Mouse (Mus musculus): Measurements from ENCODE around the gene Rasgef1b. TPM values are rescaled to one million over a fixed set of nuclear protein-coding genes. Genes with fewer than 3 reads are reported as not detected.

Rasgef1b gene
- polyA plus RNA-seq, 1 experiment from 2014 or later, result 41.6 TPM

DNA sequence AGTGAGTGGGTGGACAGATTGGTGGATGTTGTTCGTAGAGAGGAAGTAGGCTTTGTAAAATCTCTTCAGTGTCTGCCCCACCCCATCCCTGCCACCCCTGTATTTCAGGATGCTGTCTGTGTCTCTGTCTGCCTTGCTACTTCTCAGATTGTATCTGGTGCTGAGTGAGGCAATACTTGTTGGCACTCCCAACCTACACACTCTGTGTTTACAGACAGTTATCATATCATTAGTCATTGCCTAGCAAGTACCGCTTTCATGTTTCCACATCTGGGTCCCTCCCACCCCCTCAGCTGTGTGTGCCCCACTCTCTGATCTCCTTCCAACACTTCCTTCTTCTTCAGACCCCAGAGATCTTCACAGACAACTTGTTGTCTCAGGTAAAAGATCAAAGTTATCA lies 525.4 kb downstream of the Rasgef1b start:
- Histone ChIP-seq H3K27ac (ENCODE audit: low read depth, low read length) (no peak overlapping the region), H3K4me3 (ENCODE audit: low read depth, low read length) (no peak overlapping the region), H3K9me3 (replicated peaks; ENCODE audit: control insufficient read depth, low read length) (no peaks in the 10 kb centered on the region), H3K9ac (ENCODE audit: low read depth, low read length) (no peak overlapping the region), H3K4me1 (ENCODE audit: control insufficient read depth, insufficient read depth, low read length) (no peaks in the 10 kb centered on the region), H3K4me2 (no peak overlapping the region), H3K27me3 (ENCODE audit: control insufficient read depth, insufficient read depth, low read length) (0 out of 2 replicates have a peak, but pooled peaks cover 3% of the 10 kb centered on the region), H3K36me3 (ENCODE audit: control insufficient read depth, insufficient read depth, low read length) (no peaks in the 10 kb centered on the region)
- WGBS (ENCODE audit: insufficient replicate concordance), result 40% methylated on average over 2 of the region's 2 CpGs
- ATAC-seq (replicated peaks; ENCODE audit: insufficient number of reproducible peaks, low FRiP score, low TSS enrichment), result no peak

- no peak overlapping the region for H3K27ac ChIP-seq (ENCODE audit: low read depth, low read length)
- H3K4me3 ChIP-seq (ENCODE audit: low read depth, low read length), result 0 out of 2 replicates have a peak overlapping the region, but pooled peaks have one; percentile 10
- H3K4me2 ChIP-seq, result peak overlapping the region; percentile 52
- no peak overlapping the region for H3K9ac ChIP-seq (ENCODE audit: low read depth, low read length)
- ATAC-seq (replicated peaks; ENCODE audit: insufficient number of reproducible peaks, low FRiP score, low TSS enrichment), result no peak
- 0 out of 2 replicates have a peak, but pooled peaks cover 3% of the 10 kb centered on the region for H3K27me3 ChIP-seq (ENCODE audit: control insufficient read depth, insufficient read depth, low read length)
- 54% methylated on average over 15 of the region's 15 CpGs for WGBS (ENCODE audit: insufficient replicate concordance)
- H3K9me3 ChIP-seq (replicated peaks; ENCODE audit: control insufficient read depth, low read length), result no peaks in the 10 kb centered on the region
- H3K36me3 ChIP-seq (ENCODE audit: control insufficient read depth, insufficient read depth, low read length), result no peaks in the 10 kb centered on the region
- no peaks in the 10 kb centered on the region for H3K4me1 ChIP-seq (ENCODE audit: control insufficient read depth, insufficient read depth, low read length)
These were observed 526.6 kb downstream of the Rasgef1b start for GRCm38 (mm10) chr5:99202074-99202837.

- WGBS (ENCODE audit: insufficient replicate concordance), result 86% methylated on average over 5 of the region's 5 CpGs
- no peaks in the 10 kb centered on the region for H3K4me1 ChIP-seq (ENCODE audit: control insufficient read depth, insufficient read depth, low read length)
- H3K27me3 ChIP-seq (ENCODE audit: control insufficient read depth, insufficient read depth, low read length), result no peaks in the 10 kb centered on the region
These were observed 533.4 kb downstream of the Rasgef1b start for GRCm38 (mm10) chr5:99195436-99195835.

GRCm38 (mm10) chr5:99190941-99191800 lies 537.7 kb downstream of the Rasgef1b start:
- Histone ChIP-seq H3K27ac (ENCODE audit: low read depth, low read length) (no peak overlapping the region), H3K9ac (ENCODE audit: low read depth, low read length) (no peak overlapping the region), H3K4me3 (ENCODE audit: low read depth, low read length) (no peak overlapping the region), H3K27me3 (ENCODE audit: control insufficient read depth, insufficient read depth, low read length) (no peaks in the 10 kb centered on the region), H3K4me2 (no peak overlapping the region), H3K36me3 (ENCODE audit: control insufficient read depth, insufficient read depth, low read length) (no peaks in the 10 kb centered on the region), H3K4me1 (ENCODE audit: control insufficient read depth, insufficient read depth, low read length) (no peaks in the 10 kb centered on the region), H3K9me3 (replicated peaks; ENCODE audit: control insufficient read depth, low read length) (no peaks in the 10 kb centered on the region)
- ATAC-seq (replicated peaks; ENCODE audit: insufficient number of reproducible peaks, low FRiP score, low TSS enrichment), result no peak
- 61% methylated on average over 26 of the region's 26 CpGs for WGBS (ENCODE audit: insufficient replicate concordance)

More at GRCm38 (mm10) chr5:99195436-99195835, 533.4 kb downstream of the Rasgef1b start:
- Histone ChIP-seq H3K27ac (ENCODE audit: low read depth, low read length) (no peak overlapping the region), H3K4me2 (no peak overlapping the region), H3K36me3 (ENCODE audit: control insufficient read depth, insufficient read depth, low read length) (no peaks in the 10 kb centered on the region), H3K9ac (ENCODE audit: low read depth, low read length) (no peak overlapping the region), H3K4me3 (ENCODE audit: low read depth, low read length) (no peak overlapping the region), H3K9me3 (replicated peaks; ENCODE audit: control insufficient read depth, low read length) (no peaks in the 10 kb centered on the region)
- no peak for ATAC-seq (replicated peaks; ENCODE audit: insufficient number of reproducible peaks, low FRiP score, low TSS enrichment)

GRCm38 (mm10) chr5:99183637-99184036 lies 545.2 kb downstream of the Rasgef1b start:
- Histone ChIP-seq H3K27ac (ENCODE audit: low read depth, low read length) (no peak overlapping the region), H3K36me3 (ENCODE audit: control insufficient read depth, insufficient read depth, low read length) (no peaks in the 10 kb centered on the region), H3K4me1 (ENCODE audit: control insufficient read depth, insufficient read depth, low read length) (no peaks in the 10 kb centered on the region), H3K4me3 (ENCODE audit: low read depth, low read length) (no peak overlapping the region), H3K9ac (ENCODE audit: low read depth, low read length) (no peak overlapping the region), H3K4me2 (no peak overlapping the region), H3K9me3 (replicated peaks; ENCODE audit: control insufficient read depth, low read length) (peaks cover 3% of the 10 kb centered on the region; the same call in 1 of the 2 replicates), H3K27me3 (ENCODE audit: control insufficient read depth, insufficient read depth, low read length) (no peaks in the 10 kb centered on the region)
- 83% methylated on average over 7 of the region's 7 CpGs for WGBS (ENCODE audit: insufficient replicate concordance)
- no peak for ATAC-seq (replicated peaks; ENCODE audit: insufficient number of reproducible peaks, low FRiP score, low TSS enrichment)

- Histone ChIP-seq H3K9ac (ENCODE audit: low read depth, low read length) (no peak overlapping the region), H3K27ac (ENCODE audit: low read depth, low read length) (no peak overlapping the region), H3K27me3 (ENCODE audit: control insufficient read depth, insufficient read depth, low read length) (no peaks in the 10 kb centered on the region), H3K9me3 (replicated peaks; ENCODE audit: control insufficient read depth, low read length) (peaks cover 3% of the 10 kb centered on the region), H3K4me1 (ENCODE audit: control insufficient read depth, insufficient read depth, low read length) (no peaks in the 10 kb centered on the region), H3K4me3 (ENCODE audit: low read depth, low read length) (no peak overlapping the region), H3K36me3 (ENCODE audit: control insufficient read depth, insufficient read depth, low read length) (no peaks in the 10 kb centered on the region), H3K4me2 (no peak overlapping the region)
- ATAC-seq (replicated peaks; ENCODE audit: insufficient number of reproducible peaks, low FRiP score, low TSS enrichment), result no peak
- WGBS (ENCODE audit: insufficient replicate concordance), result 72% methylated on average over 8 of the region's 8 CpGs
These were observed 554.1 kb downstream of the Rasgef1b start for GRCm38 (mm10) chr5:99174608-99175385.

- Histone ChIP-seq H3K36me3 (ENCODE audit: control insufficient read depth, insufficient read depth, low read length) (no peaks in the 10 kb centered on the region), H3K4me1 (ENCODE audit: control insufficient read depth, insufficient read depth, low read length) (no peaks in the 10 kb centered on the region), H3K27me3 (ENCODE audit: control insufficient read depth, insufficient read depth, low read length) (no peaks in the 10 kb centered on the region), H3K9me3 (replicated peaks; ENCODE audit: control insufficient read depth, low read length) (no peaks in the 10 kb centered on the region), H3K9ac (ENCODE audit: low read depth, low read length) (no peak overlapping the region), H3K4me2 (no peak overlapping the region), H3K27ac (ENCODE audit: low read depth, low read length) (no peak overlapping the region), H3K4me3 (ENCODE audit: low read depth, low read length) (no peak overlapping the region)
- WGBS (ENCODE audit: insufficient replicate concordance), result 68% methylated on average over 4 of the region's 4 CpGs
- ATAC-seq (replicated peaks; ENCODE audit: insufficient number of reproducible peaks, low FRiP score, low TSS enrichment), result no peak
These were observed 559.0 kb downstream of the Rasgef1b start for GRCm38 (mm10) chr5:99169836-99170235.

GRCm38 (mm10) chr5:99167767-99168166 lies 561.1 kb downstream of the Rasgef1b start:
- Histone ChIP-seq H3K27me3 (ENCODE audit: control insufficient read depth, insufficient read depth, low read length) (no peaks in the 10 kb centered on the region), H3K4me1 (ENCODE audit: control insufficient read depth, insufficient read depth, low read length) (no peaks in the 10 kb centered on the region), H3K4me2 (no peak overlapping the region), H3K36me3 (ENCODE audit: control insufficient read depth, insufficient read depth, low read length) (no peaks in the 10 kb centered on the region), H3K9me3 (replicated peaks; ENCODE audit: control insufficient read depth, low read length) (no peaks in the 10 kb centered on the region), H3K4me3 (ENCODE audit: low read depth, low read length) (no peak overlapping the region), H3K27ac (ENCODE audit: low read depth, low read length) (no peak overlapping the region), H3K9ac (ENCODE audit: low read depth, low read length) (no peak overlapping the region)
- 84% methylated on average over 5 of the region's 5 CpGs for WGBS (ENCODE audit: insufficient replicate concordance)
- no peak for ATAC-seq (replicated peaks; ENCODE audit: insufficient number of reproducible peaks, low FRiP score, low TSS enrichment)
